Mouse (Mus musculus) forebrain, embryonic 13.5 days (tissue): ENCODE results near the gene Kctd3. TPM values are rescaled to one million over a fixed set of nuclear protein-coding genes. Genes with fewer than 3 reads are reported as not detected.
"Not testable (repeated sequence)": the region's sequence is repeated elsewhere in the genome, so short reads cannot be mapped to it uniquely, and the experiment has no call there.

Experiments
- ATAC-seq: fragments of 200-750 bp; cut with Nextera tagmentation; 2 replicates; pipeline ENCODE4 v1.8.0; 2017
- H3K27ac ChIP-seq: fragments of 300-500 bp; sonication (generic); 2 replicates; pipeline ENCODE4 v1.5.1; 2015; ENCODE audit warnings: inconsistent platforms, mild to moderate bottlenecking, moderate library complexity
- H3K27me3 ChIP-seq: fragments of 300-500 bp; sonication (generic); 2 replicates; pipeline ENCODE4 v1.6.1; 2015; ENCODE audit warnings: mild to moderate bottlenecking, inconsistent platforms
- H3K36me3 ChIP-seq: fragments of 300-500 bp; sonication (generic); 2 replicates; pipeline ENCODE4 v1.6.1; 2015; ENCODE audit warnings: mild to moderate bottlenecking, inconsistent platforms; ENCODE audit not compliant: poor library complexity, severe bottlenecking
- H3K4me1 ChIP-seq: fragments of 300-500 bp; sonication (generic); 2 replicates; pipeline ENCODE4 v1.6.1; 2015; ENCODE audit warnings: inconsistent platforms
- H3K4me2 ChIP-seq: fragments of 300-500 bp; sonication (generic); 2 replicates; pipeline ENCODE4 v1.6.1; 2015; ENCODE audit warnings: inconsistent platforms, mild to moderate bottlenecking, moderate library complexity
- H3K4me3 ChIP-seq: fragments of 300-500 bp; sonication (generic); 2 replicates; pipeline ENCODE4 v1.5.1; 2015; ENCODE audit warnings: mild to moderate bottlenecking, inconsistent platforms
- H3K9ac ChIP-seq: fragments of 300-500 bp; sonication (generic); 2 replicates; pipeline ENCODE4 v1.6.1; 2015; ENCODE audit warnings: mild to moderate bottlenecking, inconsistent platforms
- H3K9me3 ChIP-seq: fragments of 300-500 bp; sonication (generic); replicated peaks from 2 replicates; pipeline ENCODE4 v1.6.1; 2016; ENCODE audit warnings: inconsistent platforms
- WGBS: fragments of 180-500 bp; shearing (Covaris S2); methylation state at CpG from one replicate; pipeline ENCODE4 v1.1.7; 2015; 5-methylcytosine and 5-hydroxymethylcytosine counted together
- polyA plus RNA-seq: library from polyadenylated mRNA; unstranded; fragments of >200 nt; fragmentation: Nextera tagmentation; extraction: Ambion mirVana; gene quantifications from 2 replicates; pipeline ENCODE4 v1.2.1, GENCODE M21; 2015

Kctd3 gene
- polyA plus RNA-seq, 1 experiment from 2014 or later: 31.8 TPM

GRCm38 (mm10) chr1:189039348-189039747 is 31.7 kb upstream of the Kctd3 start:
- no peak overlapping the region for H3K4me2 ChIP-seq
- WGBS: 93% methylated on average over 5 of the region's 5 CpGs
- no peaks in the 10 kb centered on the region for H3K27me3 ChIP-seq
- no peak overlapping the region for H3K4me3 ChIP-seq
- no peak overlapping the region for H3K9ac ChIP-seq
- H3K36me3 ChIP-seq: no peaks in the 10 kb centered on the region
- H3K27ac ChIP-seq: no peak overlapping the region
- H3K9me3 ChIP-seq: no peaks in the 10 kb centered on the region
- H3K4me1 ChIP-seq: no peaks in the 10 kb centered on the region
- no peak for ATAC-seq

DNA sequence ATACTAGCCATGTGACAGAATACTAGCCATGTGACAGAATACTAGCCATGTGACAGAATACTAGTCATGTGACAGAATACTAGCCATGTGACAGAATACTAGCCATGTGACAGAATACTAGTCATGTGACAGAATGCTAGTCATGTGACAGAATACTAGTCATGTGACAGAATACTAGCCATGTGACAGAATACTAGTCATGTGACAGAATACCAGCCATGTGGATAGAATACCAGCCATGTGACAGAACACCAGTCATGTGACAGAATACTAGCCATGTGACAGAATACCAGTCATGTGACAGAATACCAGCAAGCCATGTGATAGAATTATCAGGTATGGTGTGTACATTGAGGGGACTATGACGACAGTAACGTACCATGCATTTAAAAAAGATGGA is 25.2 kb upstream of the Kctd3 start:
- not testable (repeated sequence) for ATAC-seq, H3K4me1 ChIP-seq, H3K4me2 ChIP-seq, H3K4me3 ChIP-seq, H3K27me3 ChIP-seq, H3K27ac ChIP-seq, H3K36me3 ChIP-seq, H3K9ac ChIP-seq, H3K9me3 ChIP-seq
- 90% methylated on average over 2 of the region's 2 CpGs for WGBS

- ATAC-seq: no peak
- WGBS: 82% methylated on average over 7 of the region's 7 CpGs
- no peaks in the 10 kb centered on the region for H3K4me1 ChIP-seq
Measured at GRCm38 (mm10) chr1:189030975-189031374, 23.3 kb upstream of the Kctd3 start.

DNA sequence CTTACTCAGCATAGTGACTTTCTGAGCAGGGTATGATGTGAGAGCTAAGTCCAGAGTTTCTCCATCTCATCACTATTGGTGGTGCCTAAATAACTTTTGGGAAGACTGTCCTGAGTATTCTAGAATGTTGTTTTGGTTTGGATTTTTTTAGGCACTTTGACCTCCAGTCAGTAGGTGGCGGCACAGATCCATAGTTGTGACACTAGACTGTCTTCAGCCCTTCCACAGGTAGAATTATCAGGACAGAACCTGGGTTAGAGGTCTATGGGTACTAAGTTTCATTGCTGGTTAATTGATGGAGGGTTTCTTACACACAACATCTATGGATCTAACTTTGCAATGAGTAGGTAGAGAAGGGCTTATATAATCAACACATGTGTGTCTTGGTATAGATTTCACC is 20.6 kb upstream of the Kctd3 start:
- H3K36me3 ChIP-seq: no peaks in the 10 kb centered on the region
- no peak for ATAC-seq
- no peak overlapping the region for H3K9ac ChIP-seq
- no peak overlapping the region for H3K4me2 ChIP-seq
- no peaks in the 10 kb centered on the region for H3K4me1 ChIP-seq
- H3K27me3 ChIP-seq: no peaks in the 10 kb centered on the region
- no peaks in the 10 kb centered on the region for H3K9me3 ChIP-seq
- no peak overlapping the region for H3K27ac ChIP-seq
- 63% methylated on average over 1 of the region's 1 CpGs for WGBS
- no peak overlapping the region for H3K4me3 ChIP-seq

More at GRCm38 (mm10) chr1:189030975-189031374, 23.3 kb upstream of the Kctd3 start:
- H3K4me2 ChIP-seq: no peak overlapping the region
- no peak overlapping the region for H3K4me3 ChIP-seq
- no peaks in the 10 kb centered on the region for H3K27me3 ChIP-seq
- no peaks in the 10 kb centered on the region for H3K9me3 ChIP-seq
- H3K36me3 ChIP-seq: no peaks in the 10 kb centered on the region
- H3K27ac ChIP-seq: no peak overlapping the region
- H3K9ac ChIP-seq: no peak overlapping the region

- no peak overlapping the region for H3K27ac ChIP-seq
- no peaks in the 10 kb centered on the region for H3K4me1 ChIP-seq
- no peaks in the 10 kb centered on the region for H3K9me3 ChIP-seq
- H3K36me3 ChIP-seq: no peaks in the 10 kb centered on the region
- no peaks in the 10 kb centered on the region for H3K27me3 ChIP-seq
- H3K9ac ChIP-seq: no peak overlapping the region
- WGBS: 64% methylated on average over 8 of the region's 8 CpGs
- ATAC-seq: no peak
- H3K4me2 ChIP-seq: no peak overlapping the region
- no peak overlapping the region for H3K4me3 ChIP-seq
Measured at GRCm38 (mm10) chr1:189026885-189027284, 19.2 kb upstream of the Kctd3 start.

DNA sequence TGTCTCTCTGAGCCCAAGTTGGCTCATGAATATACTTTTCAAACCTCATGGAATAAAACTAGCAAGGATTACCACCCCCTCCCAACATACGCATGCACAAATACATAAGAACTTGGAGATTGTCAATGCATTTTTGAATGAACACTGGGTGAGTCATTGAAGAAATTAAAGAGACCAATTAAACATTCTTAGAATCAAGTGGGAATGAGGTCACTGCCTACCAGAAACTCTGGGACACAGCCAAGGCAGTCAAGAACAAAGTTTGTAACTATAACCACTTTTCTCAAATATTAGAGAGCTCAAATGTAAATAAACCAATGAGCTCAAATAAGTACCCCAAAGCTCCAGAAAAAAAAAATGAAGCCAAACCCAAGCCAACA is 16.1 kb upstream of the Kctd3 start:
- no peak overlapping the region for H3K9ac ChIP-seq
- no peaks in the 10 kb centered on the region for H3K9me3 ChIP-seq
- no peak overlapping the region for H3K27ac ChIP-seq
- no peaks in the 10 kb centered on the region for H3K4me1 ChIP-seq
- 51% methylated on average over 1 of the region's 1 CpGs for WGBS
- no peak overlapping the region for H3K4me2 ChIP-seq
- no peaks in the 10 kb centered on the region for H3K36me3 ChIP-seq
- no peaks in the 10 kb centered on the region for H3K27me3 ChIP-seq
- no peak for ATAC-seq
- H3K4me3 ChIP-seq: no peak overlapping the region

DNA sequence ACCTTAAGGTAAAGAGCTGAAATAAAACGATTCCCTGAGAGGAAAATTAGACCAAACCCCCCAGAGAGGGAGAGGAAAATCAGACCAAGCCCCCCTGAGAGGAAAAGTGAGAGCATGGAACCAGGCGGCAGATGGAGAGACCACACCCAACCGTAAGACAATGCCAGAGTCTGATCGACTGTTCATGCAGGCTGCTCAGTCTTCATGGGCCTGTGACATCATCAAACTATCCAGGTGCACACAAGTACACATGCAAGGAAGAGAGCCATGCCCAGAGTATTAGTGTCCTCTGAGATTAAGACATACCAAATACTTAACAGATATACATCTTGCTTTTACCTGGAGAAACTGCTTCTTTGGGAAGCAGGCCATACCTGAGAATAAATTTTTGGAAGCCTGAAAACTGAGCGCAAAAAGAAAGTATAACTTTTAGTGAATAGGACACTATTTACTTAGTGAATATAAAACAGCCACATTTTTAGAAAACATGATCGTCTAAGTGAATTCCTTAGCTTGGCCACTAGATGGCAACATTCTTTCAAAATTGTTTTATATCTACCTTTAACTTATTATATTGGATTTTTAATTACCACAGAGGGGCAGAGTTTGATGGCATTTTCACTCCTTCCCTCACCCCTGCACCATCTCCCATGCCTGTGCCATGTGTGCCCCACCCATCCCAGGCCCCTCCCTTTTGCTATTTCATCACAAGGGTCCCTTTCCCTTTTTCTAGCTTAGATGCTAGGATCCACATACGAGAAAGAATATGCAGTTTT is 15.5 kb upstream of the Kctd3 start:
- 49% methylated on average over 7 of the region's 7 CpGs for WGBS
- Histone ChIP-seq H3K27me3 (no peaks in the 10 kb centered on the region), H3K4me2 (no peak overlapping the region), H3K9me3 (no peaks in the 10 kb centered on the region), H3K36me3 (no peaks in the 10 kb centered on the region), H3K9ac (no peak overlapping the region), H3K27ac (no peak overlapping the region), H3K4me3 (no peak overlapping the region), H3K4me1 (no peaks in the 10 kb centered on the region)
- peak; percentile 75 for ATAC-seq

- Histone ChIP-seq H3K36me3 (no peaks in the 10 kb centered on the region), H3K9ac (no peak overlapping the region), H3K27me3 (peaks cover 26% of the 10 kb centered on the region; the same call in 1 of the 2 replicates), H3K4me2 (no peak overlapping the region), H3K27ac (no peak overlapping the region), H3K9me3 (no peaks in the 10 kb centered on the region), H3K4me1 (peaks cover 13% of the 10 kb centered on the region), H3K4me3 (no peak overlapping the region)
- no peak for ATAC-seq
- 78% methylated on average over 2 of the region's 2 CpGs for WGBS
Measured at GRCm38 (mm10) chr1:189015372-189015771, 7.7 kb upstream of the Kctd3 start.

DNA sequence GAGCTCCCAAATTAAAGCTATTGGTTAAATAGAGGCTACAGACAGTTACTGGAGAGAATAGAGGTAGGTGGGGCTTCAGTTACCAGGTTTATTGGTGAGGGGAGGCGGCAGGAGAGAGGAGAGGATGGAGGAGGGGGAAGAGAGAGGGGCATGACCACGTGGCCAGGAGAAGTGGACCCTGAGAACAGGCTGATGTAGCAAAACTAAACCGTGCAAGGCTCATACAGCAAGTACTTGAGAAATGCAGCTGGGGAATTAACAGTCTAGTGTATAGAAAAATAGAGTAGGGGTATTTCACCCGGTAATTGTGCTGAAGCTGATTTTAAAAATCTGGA is 5.9 kb upstream of the Kctd3 start:
- no peak for ATAC-seq
- H3K27me3 ChIP-seq: peaks cover 26% of the 10 kb centered on the region; the same call in 1 of the 2 replicates
- no peak overlapping the region; the same call in 1 of the 2 replicates for H3K27ac ChIP-seq
- H3K4me1 ChIP-seq: peaks cover 13% of the 10 kb centered on the region
- WGBS: 8% methylated on average over 4 of the region's 4 CpGs
- no peak overlapping the region for H3K4me3 ChIP-seq
- H3K9ac ChIP-seq: no peak overlapping the region
- no peaks in the 10 kb centered on the region for H3K36me3 ChIP-seq
- H3K4me2 ChIP-seq: no peak overlapping the region
- H3K9me3 ChIP-seq: no peaks in the 10 kb centered on the region

DNA sequence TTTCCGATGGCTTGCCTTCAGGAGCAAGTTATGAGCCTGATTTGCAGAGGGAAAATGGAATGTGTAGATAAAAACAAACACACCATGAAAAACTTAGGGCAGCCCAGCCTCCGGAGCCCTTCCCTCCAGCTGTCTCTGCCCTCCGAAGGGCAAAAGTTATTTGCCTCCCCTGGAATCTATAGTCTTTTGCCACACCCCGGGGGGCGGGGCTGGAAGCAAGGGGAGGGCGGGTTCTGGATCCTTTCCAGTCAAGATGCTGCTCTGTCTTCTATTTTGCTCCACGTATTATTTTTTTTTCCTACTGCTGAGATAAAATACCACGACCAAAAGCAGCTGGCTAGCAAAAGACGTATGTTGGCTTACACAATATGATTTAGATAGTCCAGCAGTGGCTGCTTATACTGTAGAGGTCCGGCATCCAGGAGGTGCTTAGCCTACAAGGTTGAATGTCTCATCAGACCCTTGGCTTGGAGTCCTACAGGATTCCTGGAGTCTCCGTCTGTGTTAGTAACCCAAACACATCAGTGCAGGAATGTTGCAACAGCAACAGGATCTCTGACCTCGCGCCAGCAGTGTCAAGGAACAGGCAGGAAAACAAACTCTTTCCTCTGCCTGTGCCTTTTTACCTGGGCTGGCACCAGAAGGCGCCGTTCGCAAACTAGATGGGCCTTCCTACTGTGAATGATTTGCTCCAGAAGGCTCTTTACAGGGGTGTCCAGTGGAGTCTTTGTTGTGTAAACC is 5.4 kb upstream of the Kctd3 start:
- 8% methylated on average over 16 of the region's 16 CpGs for WGBS

DNA sequence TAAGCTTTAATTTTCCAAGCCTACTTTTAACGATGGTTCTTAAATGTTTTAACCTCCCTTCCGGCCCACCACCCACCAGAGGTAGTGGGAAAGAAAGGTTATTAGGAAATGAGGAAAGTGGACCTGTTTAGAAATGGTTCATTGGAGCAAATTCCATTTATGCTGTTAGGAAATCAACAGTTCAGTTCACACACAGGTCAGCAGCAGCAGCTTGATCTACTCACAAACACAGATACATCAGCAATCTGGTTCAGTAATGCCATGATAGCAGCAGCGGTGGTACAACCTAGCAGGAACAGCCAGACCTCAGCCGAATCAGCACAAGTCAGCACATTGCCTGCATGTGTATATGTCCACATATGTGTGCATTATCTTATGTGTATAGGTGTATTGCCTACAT is 3.0 kb upstream of the Kctd3 start:
- no peak overlapping the region for H3K4me2 ChIP-seq
- H3K27ac ChIP-seq: no peak overlapping the region
- no peak overlapping the region for H3K9ac ChIP-seq
- no peaks in the 10 kb centered on the region for H3K9me3 ChIP-seq
- ATAC-seq: no peak
- no peak overlapping the region for H3K4me3 ChIP-seq
- no peaks in the 10 kb centered on the region for H3K36me3 ChIP-seq
- WGBS: 89% methylated on average over 4 of the region's 4 CpGs
- peaks cover 26% of the 10 kb centered on the region; the same call in 1 of the 2 replicates for H3K27me3 ChIP-seq
- peaks cover 27% of the 10 kb centered on the region for H3K4me1 ChIP-seq

More for the DNA sequence above, 5.4 kb upstream of the Kctd3 start:
- H3K27ac ChIP-seq: no peak overlapping the region; the same call in 1 of the 2 replicates
- H3K27me3 ChIP-seq: peaks cover 26% of the 10 kb centered on the region; the same call in 1 of the 2 replicates
- no peaks in the 10 kb centered on the region for H3K9me3 ChIP-seq
- H3K4me2 ChIP-seq: peak overlapping the region; percentile 28
- H3K4me3 ChIP-seq: no peak overlapping the region
- no peak for ATAC-seq
- H3K9ac ChIP-seq: no peak overlapping the region
- H3K36me3 ChIP-seq: no peaks in the 10 kb centered on the region
- H3K4me1 ChIP-seq: peaks cover 13% of the 10 kb centered on the region

- no peak overlapping the region for H3K27ac ChIP-seq
- peaks cover 28% of the 10 kb centered on the region for H3K4me1 ChIP-seq
- H3K9ac ChIP-seq: no peak overlapping the region
- H3K36me3 ChIP-seq: 0 out of 2 replicates have a peak, but pooled peaks cover 8% of the 10 kb centered on the region
- peak overlapping the region; percentile 98 for H3K4me3 ChIP-seq
- peaks cover 7% of the 10 kb centered on the region; the same call in 1 of the 2 replicates for H3K27me3 ChIP-seq
- 52% methylated on average over 7 of the region's 7 CpGs for WGBS
- H3K9me3 ChIP-seq: no peaks in the 10 kb centered on the region
- ATAC-seq: peak; percentile 71
- peak overlapping the region; percentile 24; the same call in 1 of the 2 replicates for H3K4me2 ChIP-seq
Measured at GRCm38 (mm10) chr1:189007980-189008324, 311 bp upstream of the Kctd3 start.
